In genomic region chr11:51389763-51390162, GRCm38 (mm10) we compare ENCODE assay signal across 19 mouse cellular contexts.
DNase-seq lines count a peak whose midpoint lies in the region; ATAC-seq and TF ChIP-seq lines count a peak whose summit lies in the region.
"Had no signal": no experiment of that assay in that cellular context is flagged by ENCODE, and none has a peak within 500 bp of the region (broad histone marks: within the 10 kb centered on the region; RNA-seq: fewer than 3 reads in every experiment).

No protein-coding gene starts in this region.

- no peak for TF ChIP-seq CTCF in intestine, postnatal 0 days (IDR thresholded peaks at IDR 0.05; ENCODE audit: low read depth)

- no peak for ATAC-seq in intestine, embryonic 14.5 days (replicated peaks; ENCODE audit: low FRiP score, low TSS enrichment, low read depth)
- ATAC-seq in intestine, postnatal 0 days = no peak
- ATAC-seq in embryonic facial prominence, embryonic 12.5 days (ENCODE audit: insufficient number of reproducible peaks, insufficient read depth, low FRiP score, low TSS enrichment) = peak; percentile 50; the same call in 1 of the 2 replicates
- no peak for ATAC-seq in limb, embryonic 12.5 days (ENCODE audit: insufficient number of reproducible peaks, insufficient read depth, low FRiP score, low TSS enrichment, low read depth)
- no peak for ATAC-seq in monocyte, adult 5-6 weeks (replicated peaks; ENCODE audit: insufficient number of reproducible peaks, low FRiP score, low TSS enrichment, poor library complexity, severe bottlenecking)
- ATAC-seq: CD4-positive, CD25-positive, alpha-beta regulatory T cell, adult 4 months; lung, postnatal 0 days had no signal

- 39% methylated on average over 10 of the region's 10 CpGs for WGBS in intestine, embryonic 14.5 days
- WGBS in intestine, postnatal 0 days = 74% methylated on average over 10 of the region's 10 CpGs
- 50% methylated on average over 10 of the region's 10 CpGs for WGBS in embryonic facial prominence, embryonic 10.5 days
- 34% methylated on average over 10 of the region's 10 CpGs for WGBS in embryonic facial prominence, embryonic 12.5 days
- 20% methylated on average over 10 of the region's 10 CpGs for WGBS in limb, embryonic 12.5 days

- no peak overlapping the region for H3K9ac ChIP-seq in intestine, embryonic 14.5 days (ENCODE audit: low read length)
- H3K9ac ChIP-seq in intestine, postnatal 0 days (ENCODE audit: low read depth, low read length) = no peak overlapping the region
- no peak overlapping the region for H3K9ac ChIP-seq in embryonic facial prominence, embryonic 12.5 days
- no peak overlapping the region for H3K9ac ChIP-seq in limb, embryonic 12.5 days (replicated peaks)
- H3K9ac ChIP-seq: forebrain, embryonic 12.5 days; heart, embryonic 15.5 days; liver, embryonic 13.5 days had no signal

- H3K4me3 ChIP-seq in intestine, embryonic 14.5 days (ENCODE audit: low read depth, low read length) = no peak overlapping the region
- no peak overlapping the region for H3K4me3 ChIP-seq in intestine, postnatal 0 days (ENCODE audit: low read depth, low read length)
- H3K4me3 ChIP-seq in embryonic facial prominence, embryonic 10.5 days = no peak overlapping the region
- no peak overlapping the region for H3K4me3 ChIP-seq in embryonic facial prominence, embryonic 12.5 days
- H3K4me3 ChIP-seq in limb, embryonic 12.5 days (replicated peaks) = no peak overlapping the region
- H3K4me3 ChIP-seq: forebrain, embryonic 12.5 days; heart, embryonic 15.5 days; liver, embryonic 13.5 days; megakaryocyte, embryonic 14.5 days had no signal

- H3K36me3 ChIP-seq in intestine, embryonic 14.5 days (ENCODE audit: control insufficient read depth, insufficient read depth, low read length) = no peaks in the 10 kb centered on the region
- no peaks in the 10 kb centered on the region for H3K36me3 ChIP-seq in intestine, postnatal 0 days (ENCODE audit: control insufficient read depth, insufficient read depth)
- H3K36me3 ChIP-seq in embryonic facial prominence, embryonic 10.5 days (replicated peaks) = no peaks in the 10 kb centered on the region
- H3K36me3 ChIP-seq in embryonic facial prominence, embryonic 12.5 days = no peaks in the 10 kb centered on the region
- no peaks in the 10 kb centered on the region for H3K36me3 ChIP-seq in limb, embryonic 12.5 days
- H3K36me3 ChIP-seq: forebrain, embryonic 12.5 days; heart, embryonic 15.5 days; liver, embryonic 13.5 days had no signal

- H3K4me1 ChIP-seq in intestine, embryonic 14.5 days (replicated peaks; ENCODE audit: control insufficient read depth, insufficient read depth, low read length) = peaks cover 42% of the 10 kb centered on the region
- H3K4me1 ChIP-seq in intestine, postnatal 0 days (replicated peaks; ENCODE audit: control insufficient read depth, insufficient read depth, low read length) = no peaks in the 10 kb centered on the region
- H3K4me1 ChIP-seq in embryonic facial prominence, embryonic 10.5 days = peaks cover 55% of the 10 kb centered on the region
- peaks cover 43% of the 10 kb centered on the region for H3K4me1 ChIP-seq in embryonic facial prominence, embryonic 12.5 days
- peaks cover 54% of the 10 kb centered on the region for H3K4me1 ChIP-seq in limb, embryonic 12.5 days (replicated peaks)
- H3K4me1 ChIP-seq: forebrain, embryonic 12.5 days; heart, embryonic 15.5 days; megakaryocyte, embryonic 14.5 days had no signal

- peak overlapping the region; percentile 28; the same call in 1 of the 2 replicates for H3K4me2 ChIP-seq in intestine, embryonic 14.5 days (ENCODE audit: low read length)
- no peak overlapping the region for H3K4me2 ChIP-seq in intestine, postnatal 0 days (replicated peaks; ENCODE audit: low read depth)
- H3K4me2 ChIP-seq in embryonic facial prominence, embryonic 12.5 days (replicated peaks) = peak overlapping the region; percentile 29
- peak overlapping the region; percentile 38 for H3K4me2 ChIP-seq in limb, embryonic 12.5 days
- H3K4me2 ChIP-seq: forebrain, embryonic 12.5 days; heart, embryonic 15.5 days; liver, embryonic 13.5 days had no signal

- no peaks in the 10 kb centered on the region for H3K9me3 ChIP-seq in intestine, embryonic 14.5 days (ENCODE audit: control insufficient read depth, low read length)
- H3K9me3 ChIP-seq in intestine, postnatal 0 days (ENCODE audit: control insufficient read depth) = no peaks in the 10 kb centered on the region
- H3K9me3 ChIP-seq in embryonic facial prominence, embryonic 10.5 days = no peaks in the 10 kb centered on the region
- no peaks in the 10 kb centered on the region for H3K9me3 ChIP-seq in embryonic facial prominence, embryonic 12.5 days
- no peaks in the 10 kb centered on the region for H3K9me3 ChIP-seq in limb, embryonic 12.5 days
- H3K9me3 ChIP-seq: forebrain, embryonic 12.5 days; heart, embryonic 15.5 days; liver, embryonic 13.5 days had no signal

- H3K27ac ChIP-seq in intestine, embryonic 14.5 days (ENCODE audit: low read depth) = peak overlapping the region; percentile 80
- H3K27ac ChIP-seq in intestine, postnatal 0 days (ENCODE audit: low read depth, low read length) = no peak overlapping the region
- peak overlapping the region; percentile 75 for H3K27ac ChIP-seq in embryonic facial prominence, embryonic 10.5 days (replicated peaks)
- H3K27ac ChIP-seq in embryonic facial prominence, embryonic 12.5 days = peak overlapping the region; percentile 80
- H3K27ac ChIP-seq in limb, embryonic 12.5 days = peak overlapping the region; percentile 86
- H3K27ac ChIP-seq: forebrain, embryonic 12.5 days; heart, embryonic 15.5 days; liver, embryonic 13.5 days had no signal

- no peaks in the 10 kb centered on the region for H3K27me3 ChIP-seq in intestine, embryonic 14.5 days (replicated peaks; ENCODE audit: control insufficient read depth, insufficient read depth, low read length)
- H3K27me3 ChIP-seq in intestine, postnatal 0 days (replicated peaks; ENCODE audit: control insufficient read depth, insufficient read depth, low read length) = no peaks in the 10 kb centered on the region
- H3K27me3 ChIP-seq in embryonic facial prominence, embryonic 10.5 days (replicated peaks; ENCODE audit: low read depth, poor library complexity, severe bottlenecking) = no peaks in the 10 kb centered on the region
- 0 out of 2 replicates have a peak, but pooled peaks cover 15% of the 10 kb centered on the region for H3K27me3 ChIP-seq in embryonic facial prominence, embryonic 12.5 days
- H3K27me3 ChIP-seq in limb, embryonic 12.5 days = no peaks in the 10 kb centered on the region
- H3K27me3 ChIP-seq: forebrain, embryonic 12.5 days had no signal

- DNase-seq in intestine, embryonic 14.5 days (ENCODE audit: low spot score) = no peak
- DNase-seq in embryonic facial prominence, embryonic 10.5 days (ENCODE audit: low spot score) = peak; percentile 53
- DNase-seq in adrenal gland, adult 18-20 months (ENCODE audit: low spot score in 2 of 2) = no peak
- DNase-seq: cerebellum, adult 9-11 months; heart, adult 18-20 months; kidney, adult 18-20 months; kidney, postnatal 25 days; liver, embryonic 13.5 days; spleen, adult 18-20 months; thymus, postnatal 36 days had no signal
